Mouse (Mus musculus) thymus, adult 2 months (tissue): ENCODE results near the gene Cdc73.

Source experiments
- CTCF ChIP-seq: fragments of 200-500 bp; IDR thresholded peaks from 2 replicates; pipeline ENCODE4 v1.5.1; 2012; ENCODE audit warnings: mild to moderate bottlenecking, control low read depth, low read length, moderate library complexity, borderline replicate concordance; ENCODE audit not compliant: control insufficient read depth, poor library complexity, insufficient read depth; ENCODE audit errors: extremely low read depth
- POLR2A ChIP-seq: fragments of 200-500 bp; IDR thresholded peaks from 2 replicates; pipeline ENCODE4 v1.6.1; 2012; ENCODE audit warnings: mild to moderate bottlenecking, low read length, control low read depth, moderate library complexity; ENCODE audit not compliant: control insufficient read depth, poor library complexity, insufficient read depth; ENCODE audit errors: extremely low read depth

- TF ChIP-seq CTCF (no peak), POLR2A (no peak)
Measured at GRCm38 (mm10) chr1:143675734-143676361, 26.8 kb downstream of the Cdc73 start.
